Mouse (Mus musculus) liver, adult 10 weeks (tissue): ENCODE measurements around the gene Rhog. TPM values are rescaled to one million over a fixed set of nuclear protein-coding genes. Genes with fewer than 3 reads are reported as not detected.

Experiments used
- polyA plus RNA-seq: library from polyadenylated mRNA; stranded (reverse); fragments of 350-450 nt; fragmentation: Illumina TruSeq; extraction: RNeasy Lipid Tissue Mini Kit (QIAGEN cat#74804); gene quantifications from one replicate; pipeline ENCODE4 v1.2.3, GENCODE M21; 2014; ENCODE audit warnings: low read depth, low replicate concordance

Gene Rhog
- 3.4 TPM for polyA plus RNA-seq

GRCm38 (mm10) chr7:102255954-102256353 lies at the start of gene Rhog:
Gene Rhog, minus strand, starts transcription at chr7:102256054.

DNA sequence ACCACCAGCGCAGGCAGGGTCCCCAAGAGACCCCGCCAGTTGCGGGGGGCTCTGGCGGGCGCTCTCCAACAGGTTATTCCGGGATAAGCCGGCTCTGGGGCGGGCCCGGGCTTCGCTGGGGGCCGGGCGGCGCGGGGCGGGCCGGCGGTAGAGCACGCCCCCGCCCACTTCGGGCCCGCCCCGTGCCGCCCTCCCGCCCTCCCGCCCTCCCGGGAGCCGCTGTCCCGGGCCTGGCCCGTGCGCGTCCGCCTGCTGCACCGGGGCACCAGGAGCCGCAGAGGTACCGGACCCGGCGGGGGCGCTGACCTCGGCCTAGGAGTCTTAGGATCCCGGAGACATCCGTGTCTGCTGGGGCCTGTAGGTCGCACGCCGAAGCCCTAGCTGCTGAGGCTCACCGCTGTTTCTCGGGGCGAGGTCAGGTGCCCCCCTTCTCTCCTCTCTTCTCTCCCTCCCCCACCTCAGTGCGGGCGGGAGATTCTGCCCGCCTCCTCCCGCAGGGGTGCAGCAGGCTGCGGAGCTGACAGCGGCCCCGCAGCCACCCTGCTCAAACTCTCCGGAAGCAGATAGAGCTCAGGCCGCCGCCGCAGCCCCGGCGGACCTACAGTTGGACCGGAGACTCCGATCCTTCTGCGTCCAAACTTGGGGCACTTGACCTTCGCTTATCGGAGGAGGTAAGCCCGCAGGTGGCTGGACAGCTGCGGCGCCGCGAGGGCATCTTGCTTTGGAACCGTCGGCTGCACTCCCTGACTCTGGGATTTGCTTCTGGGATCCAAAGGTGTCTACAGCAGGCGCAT lies 11.9 kb upstream of the Rhog start, which contains the start of gene Stim1:
Gene Stim1 (plus strand): TSS at position 206 of the 794 bp plus-strand sequence.

GRCm38 (mm10) chr7:102209756-102210721 lies 45.8 kb downstream of the Rhog start, which contains the start of the genes Nup98 and Pgap2:
Gene Nup98, minus strand, starts transcription at chr7:102210176.
Gene Pgap2, plus strand, starts transcription at chr7:102210208.

Other genes starting within 250 kb of the Rhog start
- 21.1 TPM for gene Il18bp, start 237.4 kb downstream of the Rhog start, polyA plus RNA-seq
- gene Rnf121, start 190.6 kb downstream of the Rhog start, polyA plus RNA-seq = 12.2 TPM
- 4.1 TPM for gene Xndc1, start 190.5 kb downstream of the Rhog start, polyA plus RNA-seq
- not detected for gene Xntrpc, start 190.3 kb downstream of the Rhog start, polyA plus RNA-seq
- gene Trpc2, start 172.9 kb downstream of the Rhog start, polyA plus RNA-seq = not detected
- not detected for gene Art1, start 154.3 kb downstream of the Rhog start, polyA plus RNA-seq
- not detected for gene Art5, start 146.6 kb downstream of the Rhog start, polyA plus RNA-seq
- gene Chrna10, start 139.2 kb downstream of the Rhog start, polyA plus RNA-seq = not detected
- 8.7 TPM for gene Nup98, start 45.9 kb downstream of the Rhog start, polyA plus RNA-seq
- 37.9 TPM for gene Pgap2, start 45.8 kb downstream of the Rhog start, polyA plus RNA-seq
- 7.4 TPM for gene Stim1, start 11.8 kb upstream of the Rhog start, polyA plus RNA-seq
- 6.7 TPM for gene Rrm1, start 185.6 kb upstream of the Rhog start, polyA plus RNA-seq
- not detected for gene Olfr543, start 225.6 kb upstream of the Rhog start, polyA plus RNA-seq
- gene Olfr544, start 232.3 kb upstream of the Rhog start, polyA plus RNA-seq = not detected
- not detected for gene Olfr545, start 243.5 kb upstream of the Rhog start, polyA plus RNA-seq